Mouse (Mus musculus) G1E-ER4 (cell line): Measurements from ENCODE around the gene Map3k9. TPM values are rescaled to one million over a fixed set of nuclear protein-coding genes. Genes with fewer than 3 reads are reported as not detected.

ENCODE experiments used
- GATA1 ChIP-seq: IDR thresholded peaks from one replicate; pipeline ENCODE4 v1.8.0; 2012; ENCODE audit warnings: low read length, inconsistent platforms
- polyA plus RNA-seq: library from polyadenylated mRNA; stranded (reverse); fragments of >175 nt; gene quantifications from 2 replicates; pipeline ENCODE4 v1.2.3, GENCODE M21; 2012

The Map3k9 gene
- polyA plus RNA-seq, 1 experiment = not detected

DNA sequence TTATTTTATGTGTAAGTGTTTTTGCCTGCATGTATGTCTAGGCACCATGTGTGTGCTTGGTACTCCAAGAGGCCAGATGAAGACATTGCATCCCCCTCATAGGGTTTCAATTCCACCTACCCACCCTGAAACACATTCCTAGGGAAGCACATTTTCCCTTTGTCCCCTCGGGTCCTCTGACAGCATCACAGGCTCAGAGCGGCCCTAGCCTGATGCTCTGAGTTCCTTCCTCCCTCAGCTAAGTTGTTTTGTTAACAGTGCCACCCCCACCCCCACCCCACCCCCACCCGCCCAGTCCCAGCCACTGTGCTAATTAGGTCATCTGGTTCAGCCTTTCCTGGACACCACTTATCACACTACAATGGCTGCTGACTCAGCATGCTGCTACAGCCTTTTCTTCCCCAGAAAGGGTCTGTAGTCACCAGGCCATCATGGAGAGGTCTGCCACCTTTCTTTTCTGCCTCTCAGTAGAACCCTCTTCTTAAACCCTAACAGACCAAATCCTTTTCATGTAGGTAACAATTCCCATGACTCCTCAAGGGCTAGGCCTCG is 91.4 kb downstream of the Map3k9 start:
- TF ChIP-seq GATA1 = no peak

DNA sequence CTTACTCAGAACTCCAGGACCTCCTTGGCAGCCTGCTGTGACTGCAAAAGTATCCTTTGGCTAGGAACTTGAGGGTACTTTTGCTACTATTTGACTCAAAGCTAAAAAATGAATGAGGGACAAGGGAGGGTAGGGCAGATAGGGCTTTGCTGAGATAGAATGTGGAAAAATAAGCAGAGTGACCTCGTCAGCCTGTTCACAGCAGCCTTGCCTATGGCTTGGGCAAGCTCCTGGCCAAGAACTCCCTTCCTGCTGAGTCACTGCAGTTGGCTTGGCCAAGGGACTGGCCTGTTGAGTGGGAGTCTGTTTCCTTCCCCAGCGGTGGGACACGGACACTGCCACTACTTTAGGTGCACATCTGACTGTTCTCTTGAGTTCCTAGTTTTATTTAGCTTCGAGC is 92.4 kb downstream of the Map3k9 start:
- TF ChIP-seq GATA1 = no peak

DNA sequence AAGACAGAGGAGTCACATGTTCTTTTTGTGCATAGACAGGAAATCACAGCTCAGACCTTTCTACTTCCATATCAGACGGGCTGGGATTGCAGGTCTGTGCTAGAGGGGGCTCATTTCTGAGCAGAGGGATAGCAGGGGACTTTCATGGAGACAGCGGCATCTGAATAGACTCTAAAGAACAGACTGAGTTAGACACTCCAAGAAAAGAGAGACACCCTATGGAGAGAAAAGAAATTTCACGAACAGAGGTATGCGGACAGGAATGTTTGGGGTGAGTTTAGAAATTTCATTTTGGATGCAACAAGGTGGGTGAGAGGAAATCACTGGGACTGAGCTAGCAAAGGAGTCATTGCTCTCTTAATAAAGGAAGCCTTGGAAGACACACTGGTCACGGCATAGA is 93.1 kb downstream of the Map3k9 start:
- TF ChIP-seq GATA1 = no peak

DNA sequence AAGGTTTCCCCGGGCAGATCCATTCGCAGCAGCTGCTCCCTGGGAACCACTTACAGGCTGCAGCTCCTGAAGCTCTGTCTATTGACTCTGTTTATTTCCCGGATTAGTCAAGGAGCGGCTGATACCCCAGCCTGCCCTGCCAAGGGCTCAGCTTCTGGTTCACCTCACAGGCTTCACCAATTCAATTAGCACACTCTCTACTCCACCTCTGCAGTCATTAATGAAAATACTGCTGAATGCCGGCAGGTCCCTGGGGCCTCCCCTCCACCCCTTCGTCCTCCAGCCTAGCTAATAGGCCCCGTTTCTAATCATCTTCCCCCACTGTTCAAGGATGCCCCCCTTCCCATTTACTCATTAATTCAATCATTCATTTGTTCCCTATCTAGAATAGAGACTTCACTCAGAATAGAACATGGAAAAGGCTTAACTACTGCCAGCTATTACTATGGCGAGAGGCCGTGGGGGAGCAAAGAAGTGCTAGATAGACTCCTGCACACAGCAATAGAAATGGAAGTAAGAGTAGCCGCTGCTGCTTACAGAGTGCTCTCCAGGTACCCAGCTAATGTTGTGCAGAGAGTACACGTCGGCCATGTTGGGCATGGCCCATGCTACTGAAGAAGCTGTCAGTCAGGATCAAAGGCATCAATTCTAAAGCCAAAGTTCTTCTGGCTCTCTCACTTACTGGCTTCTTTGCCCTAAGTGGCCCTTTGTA is 94.4 kb downstream of the Map3k9 start:
- no peak for TF ChIP-seq GATA1

DNA sequence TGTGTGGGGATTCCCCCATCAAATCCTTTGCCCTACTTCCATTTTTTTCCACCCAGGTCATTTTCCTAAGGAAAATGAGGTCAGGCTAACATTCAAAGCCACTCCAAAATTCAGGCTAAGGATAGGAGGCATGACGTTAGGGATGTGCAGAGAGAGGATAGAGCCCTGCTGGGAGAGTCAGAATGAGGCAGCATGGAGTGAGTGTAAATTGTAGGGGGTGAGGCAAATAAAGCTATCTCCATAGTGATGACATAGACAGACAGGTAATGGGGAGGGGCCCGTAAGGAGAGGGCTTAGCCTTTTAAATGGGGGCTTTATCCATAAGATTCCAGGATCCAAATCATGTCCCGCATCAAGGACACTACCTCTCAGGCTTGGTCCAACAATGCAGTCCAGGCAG is 95.0 kb downstream of the Map3k9 start:
- no peak for TF ChIP-seq GATA1

DNA sequence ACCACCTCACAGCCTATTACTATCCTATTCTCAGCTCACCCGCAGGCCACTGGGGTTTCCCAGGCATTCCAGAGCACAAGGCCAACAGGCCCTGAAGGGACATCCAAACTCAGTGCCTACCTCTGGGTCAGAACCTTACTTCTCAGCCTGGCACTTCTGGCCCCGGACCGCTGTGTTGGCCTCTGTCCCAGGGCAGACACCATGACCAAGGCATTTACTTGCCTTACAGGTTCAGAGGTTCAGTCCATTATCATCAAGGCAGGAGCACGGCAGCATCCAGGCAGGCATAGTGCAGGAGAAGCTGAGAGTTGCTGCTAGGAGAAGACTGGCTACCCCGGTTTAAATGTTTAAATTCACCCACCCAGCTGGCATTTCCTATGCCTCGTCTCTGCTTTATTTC is 96.9 kb downstream of the Map3k9 start:
- TF ChIP-seq GATA1 = no peak

DNA sequence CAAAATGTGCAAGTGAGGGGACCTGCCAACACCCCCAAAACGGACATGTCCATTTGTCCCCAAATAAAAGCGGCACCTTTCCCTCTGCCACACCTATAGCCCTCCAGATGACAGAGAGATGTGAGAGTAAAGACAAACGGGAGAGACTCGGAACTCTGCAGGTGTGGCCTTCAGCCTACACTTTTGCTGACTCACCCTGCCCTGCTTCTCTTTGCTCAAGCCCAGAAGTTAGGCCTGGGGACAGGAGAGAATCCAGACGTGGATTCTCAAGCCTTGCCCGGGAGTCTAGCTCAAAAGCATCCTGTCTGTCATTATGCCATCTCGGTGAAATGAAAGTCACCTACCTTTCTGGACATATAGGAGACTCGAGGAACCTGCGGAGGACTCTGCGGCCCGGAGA is 97.6 kb downstream of the Map3k9 start:
- no peak for TF ChIP-seq GATA1

DNA sequence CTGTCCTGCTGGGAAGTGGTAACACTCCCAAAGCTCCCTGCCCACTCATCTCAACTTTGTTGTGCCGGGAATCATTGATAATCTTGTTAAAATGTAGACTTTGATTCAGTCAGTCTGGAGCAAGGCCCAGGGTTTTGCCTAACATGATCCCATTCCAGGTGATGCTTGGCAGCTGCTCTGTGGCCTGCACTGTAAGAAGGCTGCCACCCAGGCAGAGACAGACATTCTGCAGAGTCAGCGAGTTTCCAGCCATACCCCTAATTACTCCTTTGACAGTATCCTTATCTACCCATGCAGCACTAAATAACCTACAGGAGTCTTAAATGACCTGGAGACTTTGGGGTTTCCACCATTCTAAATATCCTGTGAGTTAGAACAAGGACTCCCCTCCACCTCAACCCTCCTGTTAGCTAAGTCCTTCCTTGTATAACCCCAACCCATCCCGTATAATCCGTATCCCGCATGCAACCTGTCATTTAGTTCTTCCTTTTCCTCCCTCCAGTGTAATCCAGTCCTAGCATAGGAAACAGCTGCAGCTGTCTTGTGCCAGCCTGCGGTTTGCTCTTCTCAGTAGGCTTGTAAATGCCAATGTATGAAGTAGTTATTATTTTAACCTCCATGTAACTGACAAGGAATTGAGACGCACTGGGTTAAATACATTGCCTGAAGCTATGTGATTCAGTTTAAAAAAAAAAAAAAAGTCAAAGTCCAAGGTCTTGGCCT is 101.0 kb downstream of the Map3k9 start:
- TF ChIP-seq GATA1 = no peak

DNA sequence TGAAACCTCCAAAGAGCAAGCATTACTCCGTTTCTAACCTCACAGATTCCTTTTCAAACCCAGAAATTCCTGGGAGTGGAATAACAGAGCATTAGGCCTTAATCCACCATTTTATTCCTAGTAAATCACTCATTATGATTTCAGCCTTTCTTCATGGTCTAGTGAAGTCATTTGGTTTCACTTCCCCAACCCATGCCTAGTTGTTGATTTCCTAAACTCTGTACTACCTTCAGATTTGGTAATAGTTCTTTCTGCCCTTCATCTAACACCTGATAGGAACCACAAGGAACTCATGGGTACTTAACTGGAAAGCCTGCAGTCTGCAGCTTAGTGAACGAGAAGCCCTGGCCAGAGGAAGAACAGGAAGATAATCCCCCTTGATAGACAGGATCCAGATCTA is 105.4 kb downstream of the Map3k9 start:
- no peak for TF ChIP-seq GATA1

Other genes starting within 250 kb of the Map3k9 start
- 28.7 and 68.7 TPM in 2 replicates for gene Gm20498, start 248.3 kb downstream of the Map3k9 start, polyA plus RNA-seq
- 2.0 and 2.4 TPM in 2 replicates for gene Synj2bp, start 248.3 kb downstream of the Map3k9 start, polyA plus RNA-seq
- gene Adam21, start 212.7 kb downstream of the Map3k9 start, polyA plus RNA-seq = not detected in 2 replicates
- gene Med6, start 186.2 kb downstream of the Map3k9 start, polyA plus RNA-seq = 1.0 and 2.4 TPM in 2 replicates
- gene Ttc9, start 149.9 kb downstream of the Map3k9 start, polyA plus RNA-seq = not detected in 2 replicates
- not detected in 2 replicates for gene Pcnx, start 78.8 kb upstream of the Map3k9 start, polyA plus RNA-seq